Mouse (Mus musculus): Measurements from ENCODE around the gene 4921504E06Rik.

Gene 4921504E06Rik

GRCm38 (mm10) chr2:19553821-19554592 lies at the start of gene 4921504E06Rik:
4921504E06Rik (minus strand) TSS chr2:19553914.
- Histone ChIP-seq H3K4me1 (replicated peaks; ENCODE audit: low read depth, low read length) (peaks cover 20% of the 10 kb centered on the region), H3K27me3 (ENCODE audit: insufficient read depth, low read length) (peaks cover 41% of the 10 kb centered on the region), H3K9me3 (ENCODE audit: low read length) (no peaks in the 10 kb centered on the region), H3K36me3 (ENCODE audit: insufficient read depth, low read length) (no peaks in the 10 kb centered on the region), H3K4me3 (replicated peaks; ENCODE audit: low read length) (peak within 1 kb of the TSS; percentile 69)
- TF ChIP-seq CTCF (conservative IDR thresholded peaks at IDR 0.05; ENCODE audit: low read length) (no peak), NANOG (IDR thresholded peaks at IDR 0.05; ENCODE audit: borderline replicate concordance, low read length) (no peak), POU5F1 (IDR thresholded peaks at IDR 0.05; ENCODE audit: borderline replicate concordance, low read length) (no peak)

DNA sequence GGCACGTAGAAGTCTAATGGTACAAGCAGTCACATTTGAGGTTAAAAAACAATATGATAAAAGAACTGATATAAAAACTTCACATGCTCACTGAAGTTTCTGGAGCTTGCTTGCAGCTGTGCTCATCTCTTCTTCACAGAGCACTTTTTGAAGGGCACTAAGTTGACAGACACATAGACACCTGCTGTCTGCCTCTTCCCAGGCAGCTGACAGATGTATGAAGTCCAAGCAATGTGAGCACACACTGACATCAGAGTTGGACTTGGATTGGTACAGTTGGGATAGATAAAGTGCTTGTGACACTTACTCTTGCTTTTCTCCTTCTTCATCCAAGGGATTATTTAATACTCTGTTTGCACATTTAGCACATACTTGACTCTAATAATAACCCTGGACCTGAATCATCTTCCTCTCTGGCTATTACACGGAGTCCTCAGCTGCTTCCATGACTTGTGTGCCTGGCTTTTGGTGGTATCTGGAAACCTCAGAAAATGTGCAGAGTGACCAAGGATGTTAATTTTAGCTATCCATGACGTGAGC lies 47.7 kb upstream of the 4921504E06Rik start:
- H3K9me3 ChIP-seq (ENCODE audit: low read length) = no peaks in the 10 kb centered on the region
- no peaks in the 10 kb centered on the region for H3K36me3 ChIP-seq (ENCODE audit: insufficient read depth, low read length)
- TF ChIP-seq POU5F1 (IDR thresholded peaks at IDR 0.05; ENCODE audit: borderline replicate concordance, low read length) (no peak), NANOG (IDR thresholded peaks at IDR 0.05; ENCODE audit: borderline replicate concordance, low read length) (no peak), CTCF (conservative IDR thresholded peaks at IDR 0.05; ENCODE audit: low read length) (no peak)
- H3K4me3 ChIP-seq (replicated peaks; ENCODE audit: low read length) = no peak overlapping the region
- H3K4me1 ChIP-seq (replicated peaks; ENCODE audit: low read depth, low read length) = peaks cover 7% of the 10 kb centered on the region
- H3K27me3 ChIP-seq (ENCODE audit: insufficient read depth, low read length) = no peaks in the 10 kb centered on the region

- no peak overlapping the region for H3K4me3 ChIP-seq (replicated peaks; ENCODE audit: low read length)
- H3K4me1 ChIP-seq (replicated peaks; ENCODE audit: low read depth, low read length) = peaks cover 13% of the 10 kb centered on the region
- TF ChIP-seq POU5F1 (IDR thresholded peaks at IDR 0.05; ENCODE audit: borderline replicate concordance, low read length) = no peak
- no peak for TF ChIP-seq NANOG (IDR thresholded peaks at IDR 0.05; ENCODE audit: borderline replicate concordance, low read length)
- no peak for TF ChIP-seq CTCF (conservative IDR thresholded peaks at IDR 0.05; ENCODE audit: low read length)
- no peaks in the 10 kb centered on the region for H3K27me3 ChIP-seq (ENCODE audit: insufficient read depth, low read length)
- no peaks in the 10 kb centered on the region for H3K9me3 ChIP-seq (ENCODE audit: low read length)
- no peaks in the 10 kb centered on the region for H3K36me3 ChIP-seq (ENCODE audit: insufficient read depth, low read length)
These were observed 47.1 kb upstream of the 4921504E06Rik start for GRCm38 (mm10) chr2:19600860-19601259.

GRCm38 (mm10) chr2:19599801-19600200 lies 46.1 kb upstream of the 4921504E06Rik start:
- Histone ChIP-seq H3K9me3 (ENCODE audit: low read length) (no peaks in the 10 kb centered on the region), H3K27me3 (ENCODE audit: insufficient read depth, low read length) (no peaks in the 10 kb centered on the region), H3K4me1 (replicated peaks; ENCODE audit: low read depth, low read length) (peaks cover 13% of the 10 kb centered on the region), H3K36me3 (ENCODE audit: insufficient read depth, low read length) (no peaks in the 10 kb centered on the region), H3K4me3 (replicated peaks; ENCODE audit: low read length) (no peak overlapping the region)
- TF ChIP-seq CTCF (conservative IDR thresholded peaks at IDR 0.05; ENCODE audit: low read length) = no peak
- no peak for TF ChIP-seq NANOG (IDR thresholded peaks at IDR 0.05; ENCODE audit: borderline replicate concordance, low read length)
- no peak for TF ChIP-seq POU5F1 (IDR thresholded peaks at IDR 0.05; ENCODE audit: borderline replicate concordance, low read length)

- no peak overlapping the region for H3K4me3 ChIP-seq (replicated peaks; ENCODE audit: low read length)
- H3K4me1 ChIP-seq (replicated peaks; ENCODE audit: low read depth, low read length) = peaks cover 13% of the 10 kb centered on the region
- no peaks in the 10 kb centered on the region for H3K27me3 ChIP-seq (ENCODE audit: insufficient read depth, low read length)
- no peaks in the 10 kb centered on the region for H3K36me3 ChIP-seq (ENCODE audit: insufficient read depth, low read length)
- no peaks in the 10 kb centered on the region for H3K9me3 ChIP-seq (ENCODE audit: low read length)
- no peak for TF ChIP-seq CTCF (conservative IDR thresholded peaks at IDR 0.05; ENCODE audit: low read length)
- TF ChIP-seq POU5F1 (IDR thresholded peaks at IDR 0.05; ENCODE audit: borderline replicate concordance, low read length) = no peak
- no peak for TF ChIP-seq NANOG (IDR thresholded peaks at IDR 0.05; ENCODE audit: borderline replicate concordance, low read length)
These were observed 43.3 kb upstream of the 4921504E06Rik start for GRCm38 (mm10) chr2:19596988-19597387.

- H3K36me3 ChIP-seq (ENCODE audit: insufficient read depth, low read length) = no peaks in the 10 kb centered on the region
- no peaks in the 10 kb centered on the region for H3K27me3 ChIP-seq (ENCODE audit: insufficient read depth, low read length)
- peaks cover 13% of the 10 kb centered on the region for H3K4me1 ChIP-seq (replicated peaks; ENCODE audit: low read depth, low read length)
- TF ChIP-seq POU5F1 (IDR thresholded peaks at IDR 0.05; ENCODE audit: borderline replicate concordance, low read length) = no peak
- no peak for TF ChIP-seq CTCF (conservative IDR thresholded peaks at IDR 0.05; ENCODE audit: low read length)
- TF ChIP-seq NANOG (IDR thresholded peaks at IDR 0.05; ENCODE audit: borderline replicate concordance, low read length) = no peak
- H3K9me3 ChIP-seq (ENCODE audit: low read length) = no peaks in the 10 kb centered on the region
- H3K4me3 ChIP-seq (replicated peaks; ENCODE audit: low read length) = no peak overlapping the region
These were observed 42.7 kb upstream of the 4921504E06Rik start for GRCm38 (mm10) chr2:19596426-19596825.

DNA sequence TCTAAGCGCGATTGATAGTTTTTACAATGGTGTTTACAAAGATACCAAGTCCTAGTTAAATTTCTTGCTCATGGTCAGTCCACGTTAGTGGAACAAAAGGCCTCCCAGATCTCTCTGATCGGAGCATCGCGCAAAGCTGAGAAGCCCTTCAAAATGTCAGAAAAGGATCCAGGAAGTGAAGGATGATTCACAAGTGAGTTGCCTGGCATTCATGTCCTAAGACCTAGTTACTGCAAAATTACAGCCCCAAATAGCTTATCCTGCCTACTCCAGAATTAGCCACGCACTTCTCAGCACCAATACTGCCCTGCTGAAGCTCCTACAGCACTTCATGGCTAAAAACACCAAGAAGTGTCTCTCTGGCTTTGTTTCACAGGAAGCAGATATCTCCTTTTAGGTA lies 41.1 kb upstream of the 4921504E06Rik start:
- H3K36me3 ChIP-seq (ENCODE audit: insufficient read depth, low read length) = no peaks in the 10 kb centered on the region
- no peak overlapping the region for H3K4me3 ChIP-seq (replicated peaks; ENCODE audit: low read length)
- H3K4me1 ChIP-seq (replicated peaks; ENCODE audit: low read depth, low read length) = peaks cover 13% of the 10 kb centered on the region
- no peaks in the 10 kb centered on the region for H3K9me3 ChIP-seq (ENCODE audit: low read length)
- TF ChIP-seq CTCF (conservative IDR thresholded peaks at IDR 0.05; ENCODE audit: low read length) (no peak), NANOG (IDR thresholded peaks at IDR 0.05; ENCODE audit: borderline replicate concordance, low read length) (no peak), POU5F1 (IDR thresholded peaks at IDR 0.05; ENCODE audit: borderline replicate concordance, low read length) (no peak)
- no peaks in the 10 kb centered on the region for H3K27me3 ChIP-seq (ENCODE audit: insufficient read depth, low read length)

DNA sequence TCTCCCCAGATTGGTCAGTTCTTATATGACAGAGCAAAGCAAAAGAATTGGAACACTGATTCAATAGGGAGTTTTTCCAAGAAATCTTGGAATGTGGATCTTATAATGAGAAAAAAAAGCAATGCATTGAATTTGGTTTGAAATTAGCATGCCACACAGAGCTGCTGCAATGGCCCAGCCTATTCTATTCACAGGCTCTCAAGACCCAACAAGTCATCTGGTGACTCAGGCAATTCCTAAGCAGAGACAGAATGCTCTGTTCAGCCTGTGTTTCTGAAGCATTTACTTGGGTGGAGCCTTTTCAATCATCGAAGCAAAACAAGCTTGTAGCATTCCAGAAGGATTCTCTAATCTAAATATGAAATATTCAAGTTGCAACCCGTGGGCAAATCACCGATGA lies 26.1 kb upstream of the 4921504E06Rik start:
- H3K4me3 ChIP-seq (replicated peaks; ENCODE audit: low read length) = no peak overlapping the region
- no peaks in the 10 kb centered on the region for H3K27me3 ChIP-seq (ENCODE audit: insufficient read depth, low read length)
- H3K36me3 ChIP-seq (ENCODE audit: insufficient read depth, low read length) = no peaks in the 10 kb centered on the region
- H3K4me1 ChIP-seq (replicated peaks; ENCODE audit: low read depth, low read length) = no peaks in the 10 kb centered on the region
- peaks cover 24% of the 10 kb centered on the region for H3K9me3 ChIP-seq (ENCODE audit: low read length)
- TF ChIP-seq CTCF (conservative IDR thresholded peaks at IDR 0.05; ENCODE audit: low read length) (no peak), NANOG (IDR thresholded peaks at IDR 0.05; ENCODE audit: borderline replicate concordance, low read length) (no peak)
